10 mouse cellular contexts compared by ENCODE assay signal in genomic region chr16:10446573-10447263, GRCm38 (mm10). TPM values are rescaled to one million over a fixed set of nuclear protein-coding genes. Genes with fewer than 3 reads are reported as not detected.
DNase-seq lines count a peak whose midpoint lies in the region; ATAC-seq and TF ChIP-seq lines count a peak whose summit lies in the region.
"Had no signal": no experiment of that assay in that cellular context is flagged by ENCODE, and none has a peak within 500 bp of the region (broad histone marks: within the 10 kb centered on the region; RNA-seq: fewer than 3 reads in every experiment).

No protein-coding gene starts in this region.

- H3K36me3 ChIP-seq in heart, embryonic 10.5 days: no peaks in the 10 kb centered on the region
- H3K36me3 ChIP-seq in ES-E14 (ENCODE audit: control insufficient read depth, insufficient read depth, low read length, poor library complexity, severe bottlenecking): no peaks in the 10 kb centered on the region
- H3K36me3 ChIP-seq in forebrain, embryonic 15.5 days: no peaks in the 10 kb centered on the region
- no peaks in the 10 kb centered on the region for H3K36me3 ChIP-seq in midbrain, embryonic 12.5 days
- H3K36me3 ChIP-seq: G1E had no signal

- DNase-seq in heart, embryonic 10.5 days (ENCODE audit: low spot score): no peak
- DNase-seq in heart, postnatal 14 days: no peak
- peak; percentile 6 for DNase-seq in ES-E14 (ENCODE audit: low read depth, low spot score)
- no peak for DNase-seq in adrenal gland, adult 8-10 months

- H3K4me1 ChIP-seq in heart, embryonic 10.5 days: peaks cover 22% of the 10 kb centered on the region
- peaks cover 0 to 14% of the 10 kb centered on the region in 2 experiments; a peak in 2 of 4 replicates for H3K4me1 ChIP-seq in ES-E14 (ENCODE audit: control insufficient read depth in 2 of 2, insufficient read depth in 2 of 2, low read length in 2 of 2, poor library complexity in 1 of 2)
- peaks cover 25% of the 10 kb centered on the region for H3K4me1 ChIP-seq in forebrain, embryonic 15.5 days
- peaks cover 24% of the 10 kb centered on the region for H3K4me1 ChIP-seq in midbrain, embryonic 12.5 days

- H3K9ac ChIP-seq in ES-E14 (ENCODE audit: insufficient read depth, low read depth, low read length, poor library complexity, severe bottlenecking): peak overlapping the region; percentile 27; the same call in 1 of the 2 replicates
- H3K9ac ChIP-seq in forebrain, embryonic 15.5 days (replicated peaks): peak overlapping the region; percentile 88
- H3K9ac ChIP-seq in midbrain, embryonic 12.5 days (replicated peaks): peak overlapping the region; percentile 68

- intact Hi-C loops in heart, postnatal 14 days (cut with DNase I): no loop called here

- in situ Hi-C loops in ES-E14 (cut with MboI; ENCODE audit: low sequenced_read_pairs in 2 of 2, unreplicated experiment in 2 of 2): no loop called here

- no peaks in the 10 kb centered on the region for H3K9me3 ChIP-seq in heart, embryonic 10.5 days
- no peaks in the 10 kb centered on the region for H3K9me3 ChIP-seq in ES-E14 (ENCODE audit: control insufficient read depth, insufficient read depth, low read depth, low read length)
- H3K9me3 ChIP-seq in forebrain, embryonic 15.5 days: no peaks in the 10 kb centered on the region
- H3K9me3 ChIP-seq in midbrain, embryonic 12.5 days: no peaks in the 10 kb centered on the region
- H3K9me3 ChIP-seq: G1E had no signal

- H3K4me2 ChIP-seq in forebrain, embryonic 15.5 days (replicated peaks): peak overlapping the region; percentile 86
- H3K4me2 ChIP-seq in midbrain, embryonic 12.5 days (replicated peaks): peak overlapping the region; percentile 66

- peak; percentile 83 for ATAC-seq in forebrain, embryonic 15.5 days (replicated peaks)
- ATAC-seq in midbrain, embryonic 12.5 days (ENCODE audit: low FRiP score, low read depth): no peak; the same call in none of the 2 replicates
- ATAC-seq in activated CD4-positive, CD25-positive, alpha-beta regulatory T cell, adult 4 months: no peak
- no peak for ATAC-seq in megakaryocyte-erythroid progenitor cell, adult 5-6 weeks (replicated peaks; ENCODE audit: low FRiP score, low TSS enrichment, poor library complexity, severe bottlenecking)

- WGBS in heart, embryonic 10.5 days: 25% methylated on average over 13 of the region's 13 CpGs
- 6% methylated on average over 13 of the region's 13 CpGs for WGBS in forebrain, embryonic 15.5 days
- 15% methylated on average over 13 of the region's 13 CpGs for WGBS in midbrain, embryonic 12.5 days

- H3K27me3 ChIP-seq in heart, embryonic 10.5 days (ENCODE audit: insufficient read depth, poor library complexity, severe bottlenecking): no peaks in the 10 kb centered on the region
- H3K27me3 ChIP-seq in forebrain, embryonic 15.5 days: no peaks in the 10 kb centered on the region
- H3K27me3 ChIP-seq in midbrain, embryonic 12.5 days: no peaks in the 10 kb centered on the region

- H3K4me3 ChIP-seq in heart, embryonic 10.5 days: peak overlapping the region; percentile 60
- H3K4me3 ChIP-seq in ES-E14 (ENCODE audit: insufficient read depth in 1 of 2, low read depth in 1 of 2, low read length in 2 of 2, poor library complexity in 1 of 2, severe bottlenecking in 1 of 2): peak overlapping the region; percentile 46 to 69
- H3K4me3 ChIP-seq in forebrain, embryonic 15.5 days: peak overlapping the region; percentile 65
- H3K4me3 ChIP-seq in midbrain, embryonic 12.5 days: peak overlapping the region; percentile 54

- peak overlapping the region; percentile 81 for H3K27ac ChIP-seq in heart, embryonic 10.5 days
- H3K27ac ChIP-seq in ES-E14 (ENCODE audit: insufficient read depth, low read depth, low read length, poor library complexity, severe bottlenecking): no peak overlapping the region
- H3K27ac ChIP-seq in forebrain, embryonic 15.5 days (replicated peaks): peak overlapping the region; percentile 89
- H3K27ac ChIP-seq in midbrain, embryonic 12.5 days (replicated peaks): peak overlapping the region; percentile 78

TF ChIP-seq in ES-E14, 5 proteins besides CTCF, POLR2A, EP300 and RAD21:
- TF ChIP-seq HCFC1 (IDR thresholded peaks at IDR 0.05; ENCODE audit: borderline replicate concordance, insufficient read depth, low read length) (no peak), ZC3H11A (IDR thresholded peaks at IDR 0.05; ENCODE audit: borderline replicate concordance, low read depth, low read length) (no peak), ZNF384 (IDR thresholded peaks at IDR 0.05; ENCODE audit: low read depth, low read length) (no peak), CHD2 (IDR thresholded peaks at IDR 0.05; ENCODE audit: low read depth, low read length) (no peak), MAFK (IDR thresholded peaks at IDR 0.05; ENCODE audit: insufficient read depth, low read depth, low read length) (no peak)

RNA-seq across cellular contexts. Expression of gene Tvp23a, which starts 0.4 kb away (rescaled TPM):
- 6.0 and 9.2 TPM in 2 replicates for polyA plus RNA-seq in heart, embryonic 10.5 days (2016; fragmentation: Nextera tagmentation; extraction: Ambion mirVana)
- total RNA-seq in heart, postnatal 14 days (2021): under 1 TPM; 0.29 to 0.41 TPM
- 2.3 and 2.5 TPM in 2 replicates for total RNA-seq in ES-E14 (2012; rRNA removed)
- polyA plus RNA-seq in forebrain, embryonic 15.5 days (2015; fragmentation: Nextera tagmentation; extraction: Ambion mirVana): 52.1 and 53.0 TPM in 2 replicates
- polyA plus RNA-seq in midbrain, embryonic 12.5 days (2016; fragmentation: Nextera tagmentation; extraction: Ambion mirVana): 35.5 and 35.6 TPM in 2 replicates
- 1 to 10 TPM; 1.5 to 3.6 (median 3.2) TPM for total RNA-seq in adrenal gland, adult 8-10 months (2022)
- 1 to 10 TPM; 1.4 to 1.6 TPM for polyA plus RNA-seq in activated CD4-positive, CD25-positive, alpha-beta regulatory T cell, adult 4 months (2017; shearing (Covaris generic))
- not detected in 2 replicates for total RNA-seq in megakaryocyte-erythroid progenitor cell, adult 5-6 weeks (2014; fragmentation: Nextera tagmentation)
- 0.30 TPM in 1 of 2 replicates, not detected in the other for total RNA-seq in megakaryocyte-erythroid progenitor cell, adult 5-6 weeks (2017)
- polyA plus RNA-seq: G1E had no signal

RNA-seq across cellular contexts. Expression of gene Ciita, which starts 33.1 kb away (rescaled TPM):
- polyA plus RNA-seq in heart, embryonic 10.5 days (2016; fragmentation: Nextera tagmentation; extraction: Ambion mirVana): 0.05 and 0.27 TPM in 2 replicates
- total RNA-seq in heart, postnatal 14 days (2021): under 1 TPM; 0.29 to 0.66 TPM
- total RNA-seq in ES-E14 (2012; rRNA removed): 0.05 and 0.22 TPM in 2 replicates
- polyA plus RNA-seq in forebrain, embryonic 15.5 days (2015; fragmentation: Nextera tagmentation; extraction: Ambion mirVana): 0.37 and 0.51 TPM in 2 replicates
- polyA plus RNA-seq in midbrain, embryonic 12.5 days (2016; fragmentation: Nextera tagmentation; extraction: Ambion mirVana): 0.46 TPM in 2 replicates
- 1 to 10 TPM; 1.8 to 6.0 (median 4.7) TPM for total RNA-seq in adrenal gland, adult 8-10 months (2022)
- polyA plus RNA-seq in activated CD4-positive, CD25-positive, alpha-beta regulatory T cell, adult 4 months (2017; shearing (Covaris generic)): 1 to 10 TPM; 1.3 to 4.3 TPM
- 1.8 TPM in 1 of 2 replicates, not detected in the other for total RNA-seq in megakaryocyte-erythroid progenitor cell, adult 5-6 weeks (2014; fragmentation: Nextera tagmentation)
- 0.70 and 1.3 TPM in 2 replicates for total RNA-seq in megakaryocyte-erythroid progenitor cell, adult 5-6 weeks (2017)
- polyA plus RNA-seq: G1E had no signal

RNA-seq across cellular contexts. Expression of gene Nubp1, which starts 35.0 kb away (rescaled TPM):
- 60.1 and 70.9 TPM in 2 replicates for polyA plus RNA-seq in heart, embryonic 10.5 days (2016; fragmentation: Nextera tagmentation; extraction: Ambion mirVana)
- total RNA-seq in heart, postnatal 14 days (2021): 1 to 10 TPM; 8.5 to 8.7 TPM
- 53.5 and 67.4 TPM in 2 replicates for total RNA-seq in ES-E14 (2012; rRNA removed)
- polyA plus RNA-seq in forebrain, embryonic 15.5 days (2015; fragmentation: Nextera tagmentation; extraction: Ambion mirVana): 45.9 and 48.6 TPM in 2 replicates
- polyA plus RNA-seq in midbrain, embryonic 12.5 days (2016; fragmentation: Nextera tagmentation; extraction: Ambion mirVana): 53.4 and 61.7 TPM in 2 replicates
- 10 to 100 TPM; 25.7 to 32.1 (median 28.4) TPM for total RNA-seq in adrenal gland, adult 8-10 months (2022)
- polyA plus RNA-seq in activated CD4-positive, CD25-positive, alpha-beta regulatory T cell, adult 4 months (2017; shearing (Covaris generic)): 10 to 100 TPM; 68.5 to 77.0 TPM
- total RNA-seq in megakaryocyte-erythroid progenitor cell, adult 5-6 weeks (2014; fragmentation: Nextera tagmentation): 39.1 and 51.6 TPM in 2 replicates
- total RNA-seq in megakaryocyte-erythroid progenitor cell, adult 5-6 weeks (2017): 46.8 and 51.8 TPM in 2 replicates

RNA-seq across cellular contexts. Expression of gene Tekt5, which starts 51.4 kb away (rescaled TPM):
- 0.11 and 0.23 TPM in 2 replicates for polyA plus RNA-seq in heart, embryonic 10.5 days (2016; fragmentation: Nextera tagmentation; extraction: Ambion mirVana)
- total RNA-seq in heart, postnatal 14 days (2021): under 1 TPM; 0.14 to 0.22 TPM
- 0.11 and 0.22 TPM in 2 replicates for total RNA-seq in ES-E14 (2012; rRNA removed)
- 2.4 and 3.0 TPM in 2 replicates for polyA plus RNA-seq in forebrain, embryonic 15.5 days (2015; fragmentation: Nextera tagmentation; extraction: Ambion mirVana)
- polyA plus RNA-seq in midbrain, embryonic 12.5 days (2016; fragmentation: Nextera tagmentation; extraction: Ambion mirVana): 0.22 TPM in 1 of 2 replicates, not detected in the other
- total RNA-seq in adrenal gland, adult 8-10 months (2022): not detected
- polyA plus RNA-seq in activated CD4-positive, CD25-positive, alpha-beta regulatory T cell, adult 4 months (2017; shearing (Covaris generic)): not detected
- total RNA-seq in megakaryocyte-erythroid progenitor cell, adult 5-6 weeks (2014; fragmentation: Nextera tagmentation): not detected in 2 replicates
- total RNA-seq in megakaryocyte-erythroid progenitor cell, adult 5-6 weeks (2017): 0.19 TPM in 1 of 2 replicates, not detected in the other
- total RNA-seq: gastrocnemius, adult 8-10 months had no signal

Comparison
In these comparisons a context has a peak if more than half of its experiments do, and no peak if none do; other contexts are left out.
1. H3K9ac ChIP-seq: peak in every context shown above with its lines; median percentile 88 in forebrain, embryonic 15.5 days; 68 in midbrain, embryonic 12.5 days; 27 in ES-E14.